Mouse (Mus musculus) MEL (cell line): ENCODE measurements at regions not wholly inside any gene's neighbourhood (a gene's known extent, or its start where the extent isn't known, plus 50 kb on each side); places are given as distances from the start of the nearest gene placed in this dataset.

ENCODE experiments used
- DNase-seq: peaks from one replicate; pipeline ENCODE4 v3.0.0; 2011; ENCODE audit warnings: low read depth, low spot score
- H3K27ac ChIP-seq: 2 replicates; pipeline ENCODE4 v1.5.1; 2012; ENCODE audit warnings: low read depth, mild to moderate bottlenecking, control low read depth, low read length, moderate library complexity; ENCODE audit not compliant: control insufficient read depth
- H3K27me3 ChIP-seq, 2 experiments: fragments of 150-350 bp in 1 of 2; sonication (generic) in 1 of 2; 2 replicates each; pipeline ENCODE4 v1.6.1; 2012; ENCODE audit warnings: low read length in 2 of 2, mild to moderate bottlenecking in 2 of 2, improper control_type of control experiment in 1 of 2, moderate library complexity in 1 of 2; ENCODE audit not compliant: insufficient read depth in 2 of 2, control insufficient read depth in 1 of 2
- H3K36me3 ChIP-seq, 2 experiments: 2 replicates each; pipeline ENCODE4 v1.6.1; 2012 to 2014; ENCODE audit warnings: low read length in 2 of 2, improper control_type of control experiment in 1 of 2, inconsistent platforms in 1 of 2, mild to moderate bottlenecking in 1 of 2; ENCODE audit not compliant: insufficient read depth in 2 of 2, control insufficient read depth in 1 of 2
- H3K4me1 ChIP-seq, 2 experiments: fragments of 150-350 bp in 1 of 2; sonication (generic) in 1 of 2; 2 replicates each; pipeline ENCODE4 v1.6.1; 2012; ENCODE audit warnings: low read length in 2 of 2, improper control_type of control experiment in 1 of 2, mild to moderate bottlenecking in 1 of 2; ENCODE audit not compliant: insufficient read depth in 2 of 2, control insufficient read depth in 1 of 2
- H3K4me3 ChIP-seq, 2 experiments: fragments of 150-350 bp in 1 of 2; sonication (generic) in 1 of 2; 2 replicates each; pipeline ENCODE4 v1.5.1; 2012; ENCODE audit warnings: low read depth in 2 of 2, low read length in 2 of 2, mild to moderate bottlenecking in 2 of 2, moderate library complexity in 2 of 2, control low read depth in 1 of 2, improper control_type of control experiment in 1 of 2; ENCODE audit not compliant: control insufficient read depth in 1 of 2, insufficient read depth in 1 of 2
- H3K79me2 ChIP-seq: 2 replicates; pipeline ENCODE4 v1.6.1; 2012; ENCODE audit warnings: mild to moderate bottlenecking, low read length, moderate library complexity; ENCODE audit not compliant: control insufficient read depth, poor library complexity, insufficient read depth
- H3K9ac ChIP-seq: 2 replicates; pipeline ENCODE4 v1.6.1; 2012; ENCODE audit warnings: low read depth, mild to moderate bottlenecking, control low read depth, low read length, moderate library complexity; ENCODE audit not compliant: control insufficient read depth, poor library complexity, severe bottlenecking
- H3K9me3 ChIP-seq: fragments of 150-350 bp; sonication (generic); replicated peaks from 2 replicates; pipeline ENCODE4 v1.6.1; 2012; ENCODE audit warnings: mild to moderate bottlenecking, low read length, improper control_type of control experiment, moderate library complexity; ENCODE audit not compliant: insufficient read depth
- CHD1 ChIP-seq: IDR thresholded peaks from 2 replicates; pipeline ENCODE4 v1.6.1; 2012; ENCODE audit warnings: low read depth, mild to moderate bottlenecking, inconsistent platforms, low read length, improper control_type of control experiment
- CHD2 ChIP-seq: IDR thresholded peaks from 2 replicates; pipeline ENCODE4 v1.6.1; 2011; ENCODE audit warnings: low read length, improper control_type of control experiment
- E2F4 ChIP-seq: IDR thresholded peaks from 2 replicates; pipeline ENCODE4 v1.6.1; 2011; ENCODE audit warnings: low read depth, low read length, improper control_type of control experiment, borderline replicate concordance
- EP300 ChIP-seq, 2 experiments: IDR thresholded peaks; 2 replicates each; pipeline ENCODE4 v1.6.1; 2011; ENCODE audit warnings: improper control_type of control experiment in 2 of 2, low read length in 2 of 2, low read depth in 1 of 2, mild to moderate bottlenecking in 1 of 2
- GATA1 ChIP-seq: IDR thresholded peaks from 2 replicates; pipeline ENCODE4 v1.6.1; 2011; ENCODE audit warnings: low read depth, low read length, improper control_type of control experiment
- JUND ChIP-seq: IDR thresholded peaks from 2 replicates; pipeline ENCODE4 v1.6.1; 2011; ENCODE audit warnings: low read depth, mild to moderate bottlenecking, improper control_type of control experiment, low read length
- MAFK ChIP-seq: IDR thresholded peaks from 2 replicates; pipeline ENCODE4 v1.6.1; 2011; ENCODE audit warnings: low read depth, mild to moderate bottlenecking, low read length, improper control_type of control experiment, borderline replicate concordance
- MEF2A ChIP-seq: IDR thresholded peaks from 2 replicates; pipeline ENCODE4 v1.6.1; 2014; ENCODE audit warnings: low read depth, mild to moderate bottlenecking, inconsistent platforms, low read length, improper control_type of control experiment; ENCODE audit not compliant: poor library complexity, insufficient replicate concordance, severe bottlenecking; ENCODE audit errors: extremely low read depth
- MXI1 ChIP-seq: IDR thresholded peaks from 2 replicates; pipeline ENCODE4 v1.6.1; 2011; ENCODE audit warnings: mild to moderate bottlenecking, low read depth, low read length, improper control_type of control experiment
- NELFE ChIP-seq: IDR thresholded peaks from 2 replicates; pipeline ENCODE4 v1.6.1; 2011; ENCODE audit warnings: low read depth, low read length, improper control_type of control experiment
- POLR2AphosphoS5 ChIP-seq: IDR thresholded peaks from 2 replicates; pipeline ENCODE4 v1.6.1; 2012; ENCODE audit warnings: low read depth, borderline replicate concordance, mild to moderate bottlenecking, inconsistent platforms, low read length, moderate library complexity, mixed read lengths
- RCOR1 ChIP-seq: IDR thresholded peaks from 2 replicates; pipeline ENCODE4 v1.6.1; 2012; ENCODE audit warnings: low read depth, mild to moderate bottlenecking, inconsistent platforms, low read length, improper control_type of control experiment
- SMC3 ChIP-seq: IDR thresholded peaks from 2 replicates; pipeline ENCODE4 v1.6.1; 2011; ENCODE audit warnings: low read depth, low read length, improper control_type of control experiment
- TBP ChIP-seq: IDR thresholded peaks from 2 replicates; pipeline ENCODE4 v1.8.0; 2011; ENCODE audit warnings: low read depth, low read length, improper control_type of control experiment
- TCF12 ChIP-seq: IDR thresholded peaks from 2 replicates; pipeline ENCODE4 v1.6.1; 2014; ENCODE audit warnings: low read depth, mild to moderate bottlenecking, inconsistent platforms, low read length, improper control_type of control experiment, moderate library complexity
- UBTF ChIP-seq: IDR thresholded peaks from 2 replicates; pipeline ENCODE4 v1.6.1; 2012; ENCODE audit warnings: low read depth, mild to moderate bottlenecking, inconsistent platforms, low read length, improper control_type of control experiment, moderate library complexity, borderline replicate concordance; ENCODE audit not compliant: insufficient read depth
- USF1 ChIP-seq: IDR thresholded peaks from 2 replicates; pipeline ENCODE4 v1.6.1; 2014; ENCODE audit warnings: low read depth, mild to moderate bottlenecking, inconsistent platforms, low read length, improper control_type of control experiment, moderate library complexity
- USF2 ChIP-seq, 2 experiments: IDR thresholded peaks; 2 replicates each; pipeline ENCODE4 v1.6.1; 2011 to 2012; ENCODE audit warnings: improper control_type of control experiment in 2 of 2, low read length in 2 of 2, borderline replicate concordance in 1 of 2, inconsistent platforms in 1 of 2, low read depth in 1 of 2, mild to moderate bottlenecking in 1 of 2; ENCODE audit not compliant: insufficient read depth in 1 of 2
- ZMIZ1 ChIP-seq: IDR thresholded peaks from 2 replicates; pipeline ENCODE4 v1.6.1; 2012; ENCODE audit warnings: low read depth, mild to moderate bottlenecking, inconsistent platforms, low read length, improper control_type of control experiment, moderate library complexity

DNA sequence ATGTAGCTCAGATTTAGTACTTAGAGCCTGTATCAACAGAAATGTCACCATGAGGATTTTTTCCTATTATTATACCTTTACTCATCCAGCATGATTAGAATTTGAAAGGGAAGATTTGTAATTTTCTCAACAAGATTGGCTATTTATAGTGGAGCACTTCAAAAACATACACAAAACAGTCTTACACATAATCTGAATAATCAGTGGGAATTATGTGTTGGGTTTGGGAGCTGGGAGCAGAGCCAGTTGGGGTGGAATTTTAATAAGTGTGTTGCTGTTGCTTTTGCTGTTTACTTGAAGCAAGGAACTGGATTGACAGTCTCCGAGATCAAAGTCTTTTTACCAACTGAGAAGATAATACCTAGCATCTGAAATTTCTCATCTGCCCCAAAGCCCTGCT, 2201.5 kb downstream of the Olfm4 start:
- Histone ChIP-seq H3K27me3 (no peaks in the 10 kb centered on the region), H3K27ac (no peak overlapping the region), H3K4me1 (no peaks in the 10 kb centered on the region), H3K9me3 (no peaks in the 10 kb centered on the region), H3K4me3 (no peak overlapping the region), H3K9ac (no peak overlapping the region), H3K79me2 (no peaks in the 10 kb centered on the region), H3K36me3 (no peaks in the 10 kb centered on the region)
- TF ChIP-seq RCOR1 (no peak), JUND (no peak), EP300 (IDR thresholded peaks at IDR 0.05; ENCODE audit: low read depth in 1 of 2, low read length in 2 of 2) (no peak), SMC3 (no peak), E2F4 (no peak), UBTF (no peak), USF2 (IDR thresholded peaks at IDR 0.05; ENCODE audit: borderline replicate concordance in 1 of 2, insufficient read depth in 1 of 2, low read depth in 1 of 2, low read length in 2 of 2) (no peak), MXI1 (no peak), MAFK (no peak), TBP (no peak), USF1 (no peak), GATA1 (no peak), NELFE (no peak), CHD1 (no peak)
- no peak for DNase-seq

DNA sequence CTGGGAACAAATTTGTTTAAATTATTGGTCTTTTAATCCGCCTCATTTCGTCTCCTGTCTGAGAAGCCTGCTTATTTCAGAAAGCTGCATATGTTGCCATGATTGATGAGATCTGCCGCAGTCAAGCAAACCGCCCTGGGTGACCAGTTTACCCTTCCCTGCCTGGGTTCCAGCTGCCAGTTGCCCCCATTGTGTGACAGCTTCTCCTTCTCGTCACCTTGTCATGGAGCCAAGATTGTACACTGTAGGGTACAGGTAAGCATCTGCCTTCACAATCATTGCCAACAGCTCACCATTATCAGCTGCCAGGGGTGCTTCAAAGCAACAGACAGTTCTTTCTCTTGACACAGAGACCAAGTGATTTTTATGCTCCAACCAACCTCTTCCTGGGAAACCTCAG, 2226.5 kb downstream of the Olfm4 start:
- H3K27ac ChIP-seq: no peak overlapping the region
- H3K27me3 ChIP-seq: no peaks in the 10 kb centered on the region
- H3K36me3 ChIP-seq: no peaks in the 10 kb centered on the region
- H3K9ac ChIP-seq: no peak overlapping the region
- H3K9me3 ChIP-seq: no peaks in the 10 kb centered on the region
- H3K4me3 ChIP-seq: no peak overlapping the region
- DNase-seq: no peak
- no peaks in the 10 kb centered on the region for H3K79me2 ChIP-seq
- no peak for TF ChIP-seq ZMIZ1
- no peak for TF ChIP-seq CHD2
- no peak for TF ChIP-seq POLR2AphosphoS5
- TF ChIP-seq USF2 (IDR thresholded peaks at IDR 0.05; ENCODE audit: borderline replicate concordance in 1 of 2, insufficient read depth in 1 of 2, low read depth in 1 of 2, low read length in 2 of 2): no peak
- TF ChIP-seq MEF2A: no peak
- TF ChIP-seq TCF12: no peak
- no peak for TF ChIP-seq E2F4
- no peak for TF ChIP-seq SMC3
- H3K4me1 ChIP-seq: no peaks in the 10 kb centered on the region
